Mouse (Mus musculus) midbrain, embryonic 13.5 days (tissue): Measurements from ENCODE around the gene Rfx2. TPM values are rescaled to one million over a fixed set of nuclear protein-coding genes. Genes with fewer than 3 reads are reported as not detected.

Experiments used
- ATAC-seq: fragments of 200-750 bp; cut with Nextera tagmentation; 2 replicates; pipeline ENCODE4 v1.8.0; 2017; ENCODE audit warnings: mild to moderate bottlenecking, moderate TSS enrichment, moderate library complexity
- H3K27ac ChIP-seq: fragments of 300-500 bp; sonication (generic); 2 replicates; pipeline ENCODE4 v1.5.1; 2015; ENCODE audit warnings: inconsistent platforms, mild to moderate bottlenecking, moderate library complexity
- H3K27me3 ChIP-seq: fragments of 300-500 bp; sonication (generic); 2 replicates; pipeline ENCODE4 v1.6.1; 2015; ENCODE audit warnings: mild to moderate bottlenecking, inconsistent platforms
- H3K36me3 ChIP-seq: fragments of 300-500 bp; sonication (generic); 2 replicates; pipeline ENCODE4 v1.6.1; 2015; ENCODE audit warnings: mild to moderate bottlenecking, inconsistent platforms
- H3K4me1 ChIP-seq: fragments of 300-500 bp; sonication (generic); replicated peaks from 2 replicates; pipeline ENCODE4 v1.6.1; 2015; ENCODE audit warnings: inconsistent platforms
- H3K4me2 ChIP-seq: fragments of 300-500 bp; sonication (generic); replicated peaks from 2 replicates; pipeline ENCODE4 v1.6.1; 2015; ENCODE audit warnings: moderate library complexity, mild to moderate bottlenecking, inconsistent platforms
- H3K4me3 ChIP-seq: fragments of 300-500 bp; sonication (generic); replicated peaks from 2 replicates; pipeline ENCODE4 v1.5.1; 2015; ENCODE audit warnings: mild to moderate bottlenecking, inconsistent platforms
- H3K9ac ChIP-seq: fragments of 300-500 bp; sonication (generic); replicated peaks from 2 replicates; pipeline ENCODE4 v1.6.1; 2015; ENCODE audit warnings: mild to moderate bottlenecking, inconsistent platforms
- H3K9me3 ChIP-seq: fragments of 300-500 bp; sonication (generic); 2 replicates; pipeline ENCODE4 v1.6.1; 2016; ENCODE audit warnings: mild to moderate bottlenecking, inconsistent platforms
- WGBS: fragments of 180-500 bp; shearing (Covaris S2); methylation state at CpG from one replicate; pipeline ENCODE4 v1.1.7; 2015; 5-methylcytosine and 5-hydroxymethylcytosine counted together
- polyA plus RNA-seq: library from polyadenylated mRNA; unstranded; fragments of >200 nt; fragmentation: Nextera tagmentation; extraction: Ambion mirVana; gene quantifications from 2 replicates; pipeline ENCODE4 v1.2.1, GENCODE M21; 2015

Gene Rfx2
- polyA plus RNA-seq, 1 experiment from 2014 or later, result 6.3 TPM

DNA sequence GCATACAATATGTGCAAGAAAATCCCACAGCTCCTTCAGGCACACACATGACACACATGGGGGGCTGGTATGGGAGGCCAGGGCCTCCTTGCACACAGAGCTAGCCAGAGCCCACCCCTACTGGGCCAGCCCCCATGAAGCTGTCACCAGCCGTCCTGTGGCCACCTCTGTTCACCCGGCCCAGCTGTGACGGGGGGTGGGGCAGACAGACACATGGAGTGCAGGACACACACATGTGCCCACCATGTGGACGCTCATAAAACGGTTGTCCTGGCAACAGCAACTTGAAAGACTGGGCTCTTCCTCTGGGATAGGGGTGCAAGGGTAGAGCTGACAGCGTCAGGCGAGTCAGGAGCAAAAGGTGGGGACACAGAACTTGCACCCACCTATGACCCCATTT lies 71.6 kb downstream of the Rfx2 start:
- Histone ChIP-seq H3K27ac (no peak overlapping the region), H3K4me1 (peaks cover 36% of the 10 kb centered on the region), H3K9ac (no peak overlapping the region), H3K4me2 (no peak overlapping the region), H3K36me3 (no peaks in the 10 kb centered on the region), H3K27me3 (peaks cover 72% of the 10 kb centered on the region), H3K4me3 (no peak overlapping the region), H3K9me3 (no peaks in the 10 kb centered on the region; the same call in 1 of the 2 replicates)
- WGBS, result 58% methylated on average over 7 of the region's 7 CpGs
- ATAC-seq, result no peak

- Histone ChIP-seq H3K4me3 (no peak overlapping the region; the same call in 1 of the 2 replicates), H3K4me1 (peaks cover 29% of the 10 kb centered on the region), H3K9ac (no peak overlapping the region), H3K36me3 (no peaks in the 10 kb centered on the region), H3K4me2 (peak overlapping the region; percentile 73; the same call in 1 of the 2 replicates), H3K27ac (no peak overlapping the region), H3K9me3 (no peaks in the 10 kb centered on the region; the same call in 1 of the 2 replicates), H3K27me3 (peaks cover 84% of the 10 kb centered on the region)
- WGBS, result 6% methylated on average over 12 of the region's 12 CpGs
- ATAC-seq, result no peak
Observed at GRCm38 (mm10) chr17:56758132-56758531, 72.7 kb downstream of the Rfx2 start.

DNA sequence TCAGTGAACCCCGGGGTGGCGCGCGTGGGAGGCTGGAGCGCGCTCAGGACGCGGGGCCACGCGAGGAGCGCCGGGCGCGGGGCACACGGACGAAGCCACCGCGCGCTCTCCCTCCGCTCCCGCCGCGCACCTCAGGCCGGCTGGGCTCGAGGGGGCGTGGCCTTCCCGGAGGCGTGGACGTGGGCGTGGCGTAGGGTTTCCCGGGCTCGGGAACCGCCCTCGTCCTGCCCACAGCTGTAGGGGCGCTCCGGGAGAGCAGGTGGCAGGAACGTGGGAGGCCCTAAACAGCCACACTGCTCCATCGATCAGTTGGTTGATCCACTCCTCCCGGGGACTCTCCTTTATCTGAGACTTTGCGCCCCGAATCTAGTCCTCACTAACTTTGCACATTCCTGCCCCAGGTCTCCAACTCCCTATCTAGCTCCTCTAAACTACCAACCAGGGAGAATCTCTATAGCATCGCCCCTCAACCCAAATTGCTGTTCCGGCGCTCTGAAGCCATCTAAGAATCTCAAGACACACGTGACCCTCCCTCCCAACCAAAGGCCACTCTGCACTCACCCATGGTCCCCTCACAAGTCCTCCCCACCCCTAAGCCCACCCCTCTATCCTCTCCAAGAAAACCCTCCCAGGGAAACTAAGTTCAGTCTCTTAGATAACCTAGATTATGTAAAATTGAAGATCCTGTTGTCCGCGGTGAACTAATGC lies 73.2 kb downstream of the Rfx2 start, which contains the start of gene Nrtn:
TSS of gene Nrtn (minus strand) at position 115 of the 708 bp plus-strand sequence.
- Histone ChIP-seq H3K27me3 (peaks cover 89% of the 10 kb centered on the region), H3K4me3 (peak within 1 kb of the TSS; percentile 45), H3K36me3 (no peaks in the 10 kb centered on the region), H3K9ac (peak within 1 kb of the TSS; percentile 64), H3K9me3 (no peaks in the 10 kb centered on the region; the same call in 1 of the 2 replicates), H3K4me1 (peaks cover 23% of the 10 kb centered on the region), H3K27ac (no peak within 1 kb of the TSS), H3K4me2 (peak within 1 kb of the TSS; percentile 73)
- ATAC-seq, result peak; percentile 16
- WGBS, result under 1% methylated on average over 47 of the region's 48 CpGs

DNA sequence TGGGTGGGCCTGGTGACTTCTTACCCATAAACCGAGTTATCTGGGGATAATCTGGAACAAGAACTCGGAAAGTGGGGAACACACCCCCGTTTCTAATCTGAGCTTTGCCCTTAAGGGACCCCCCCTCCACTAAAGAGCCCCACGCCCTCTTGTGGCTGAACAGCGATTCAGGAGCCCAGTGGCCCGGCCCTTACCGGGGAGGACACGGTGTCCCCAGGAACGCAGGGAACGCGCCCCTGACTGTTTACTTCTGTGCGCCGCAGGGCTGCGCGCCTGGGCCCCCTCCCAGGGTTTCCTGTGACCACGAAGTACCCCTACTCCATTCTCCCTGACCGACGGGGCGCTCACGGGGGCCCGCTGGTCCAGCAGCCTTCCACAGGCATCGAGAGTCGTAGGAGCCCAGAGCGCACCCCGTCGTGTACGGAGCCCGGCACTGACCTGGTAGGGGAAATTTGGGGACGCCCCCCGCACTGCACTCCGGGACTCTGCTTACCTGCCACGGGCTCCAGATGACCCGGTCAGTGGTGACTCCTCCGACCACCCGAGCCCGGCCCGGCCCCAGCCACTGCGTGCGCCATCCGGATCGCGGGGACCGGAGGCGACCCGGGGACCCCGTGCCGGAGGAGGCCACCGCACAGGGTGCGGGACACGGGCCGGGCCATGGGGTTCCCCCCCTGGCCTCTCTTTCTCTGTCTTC lies 74.0 kb downstream of the Rfx2 start:
- 1% methylated on average over 51 of the region's 51 CpGs for WGBS

DNA sequence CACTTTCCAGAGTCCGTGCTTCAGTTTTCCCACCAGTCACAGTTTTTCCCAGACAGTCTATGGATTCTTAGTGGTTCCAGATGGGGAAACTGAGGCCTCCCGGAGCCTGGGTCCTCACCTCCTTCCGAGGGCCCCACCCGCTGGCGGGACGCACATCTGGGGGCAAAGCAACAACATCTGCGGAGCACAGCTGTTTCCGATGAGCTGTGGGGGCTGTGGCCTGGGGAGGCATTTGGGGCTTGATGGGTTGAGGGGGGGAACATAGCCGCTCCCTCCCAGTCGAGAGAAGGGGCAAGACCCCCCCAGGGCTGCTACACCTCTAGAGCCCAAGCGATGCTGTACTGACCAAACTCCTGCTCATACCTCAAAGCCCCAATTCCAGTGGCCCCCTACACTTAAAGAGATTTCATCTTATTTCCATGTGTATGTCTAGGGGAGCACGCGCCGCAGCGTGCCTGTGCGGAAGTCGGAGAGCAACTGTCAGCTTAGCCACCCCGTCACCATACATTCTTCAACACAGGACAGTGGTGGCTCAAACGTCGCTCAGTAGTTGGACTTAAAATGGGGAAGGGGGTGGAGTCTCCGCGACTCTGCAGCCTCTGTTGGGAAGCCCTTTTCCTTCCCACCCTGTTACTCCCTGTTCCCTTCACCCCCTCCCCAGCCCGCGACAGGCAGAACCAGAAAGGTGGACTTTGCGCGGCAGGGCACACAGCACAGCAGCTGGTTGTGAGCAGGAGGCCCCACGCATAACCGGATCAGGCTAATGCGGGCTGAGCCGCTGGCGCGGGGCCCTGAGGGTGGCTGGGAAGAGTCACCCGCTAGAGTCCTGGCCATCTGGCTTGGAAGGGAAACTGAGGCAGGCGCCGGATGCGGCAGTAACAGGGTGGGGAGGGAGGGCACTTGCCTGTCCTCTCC lies 76.3 kb downstream of the Rfx2 start:
- no peak overlapping the region for H3K4me3 ChIP-seq
- H3K9ac ChIP-seq, result no peak overlapping the region
- peaks cover 14% of the 10 kb centered on the region for H3K4me1 ChIP-seq
- H3K27ac ChIP-seq, result no peak overlapping the region
- 18% methylated on average over 36 of the region's 36 CpGs for WGBS
- no peak for ATAC-seq
- H3K27me3 ChIP-seq, result peaks cover 97% of the 10 kb centered on the region
- no peaks in the 10 kb centered on the region for H3K36me3 ChIP-seq
- H3K4me2 ChIP-seq, result no peak overlapping the region
- H3K9me3 ChIP-seq, result no peaks in the 10 kb centered on the region; the same call in 1 of the 2 replicates

More for the DNA sequence above, 74.0 kb downstream of the Rfx2 start:
- ATAC-seq, result peak; percentile 16
- Histone ChIP-seq H3K4me3 (peak overlapping the region; percentile 45), H3K27ac (no peak overlapping the region), H3K27me3 (peaks cover 96% of the 10 kb centered on the region), H3K9ac (peak overlapping the region; percentile 64), H3K4me2 (peak overlapping the region; percentile 73), H3K4me1 (peaks cover 18% of the 10 kb centered on the region), H3K9me3 (no peaks in the 10 kb centered on the region; the same call in 1 of the 2 replicates), H3K36me3 (no peaks in the 10 kb centered on the region)

- no peak for ATAC-seq
- H3K4me2 ChIP-seq, result no peak overlapping the region
- H3K27me3 ChIP-seq, result peaks cover 91% of the 10 kb centered on the region
- H3K9ac ChIP-seq, result no peak overlapping the region
- peaks cover 14% of the 10 kb centered on the region for H3K4me1 ChIP-seq
- no peaks in the 10 kb centered on the region; the same call in 1 of the 2 replicates for H3K9me3 ChIP-seq
- H3K36me3 ChIP-seq, result no peaks in the 10 kb centered on the region
- WGBS, result 28% methylated on average over 15 of the region's 15 CpGs
- H3K4me3 ChIP-seq, result no peak overlapping the region
- H3K27ac ChIP-seq, result no peak overlapping the region
Observed at GRCm38 (mm10) chr17:56753452-56753851, 77.4 kb downstream of the Rfx2 start.

DNA sequence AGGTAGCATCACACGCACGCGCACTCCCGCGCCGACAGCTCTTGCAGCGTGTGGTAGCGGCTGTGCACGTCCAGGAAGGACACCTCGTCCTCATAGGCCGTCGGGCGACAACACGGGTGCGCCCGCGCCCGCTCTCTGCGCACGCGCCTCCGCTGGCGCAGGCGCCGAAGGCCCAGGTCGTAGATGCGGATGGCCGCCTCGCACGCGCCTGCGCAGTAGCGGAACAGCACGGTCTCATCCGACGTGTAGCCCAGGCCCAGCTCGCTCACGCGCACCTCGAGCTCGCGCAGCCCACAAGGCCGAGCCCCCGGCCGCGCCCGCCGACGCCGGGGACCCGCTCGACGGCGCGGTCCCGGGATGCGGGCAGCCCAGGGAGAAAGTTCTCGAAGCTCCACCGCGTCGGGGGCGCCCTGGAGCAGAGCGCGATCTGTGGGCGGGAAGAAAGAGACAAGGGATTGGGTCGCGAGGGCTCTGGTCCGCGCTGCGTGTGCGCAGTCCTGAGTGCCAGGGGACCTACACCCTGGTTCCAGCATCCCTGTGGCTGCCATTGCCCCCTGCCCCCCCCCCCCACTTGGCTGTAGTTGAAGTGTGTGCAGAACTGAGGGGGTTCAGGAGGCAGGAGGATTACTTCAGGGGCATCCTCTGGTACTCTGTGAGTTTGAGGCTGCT lies 79.3 kb downstream of the Rfx2 start:
- Histone ChIP-seq H3K27me3 (peaks cover 72% of the 10 kb centered on the region), H3K9ac (no peak overlapping the region)

GRCm38 (mm10) chr17:56744173-56744572 lies 86.6 kb downstream of the Rfx2 start:
- Histone ChIP-seq H3K4me2 (no peak overlapping the region), H3K9me3 (no peaks in the 10 kb centered on the region), H3K36me3 (no peaks in the 10 kb centered on the region), H3K4me1 (no peaks in the 10 kb centered on the region), H3K27me3 (peaks cover 3% of the 10 kb centered on the region; the same call in 1 of the 2 replicates), H3K9ac (no peak overlapping the region), H3K27ac (no peak overlapping the region), H3K4me3 (no peak overlapping the region)
- ATAC-seq, result no peak
- WGBS, result 64% methylated on average over 5 of the region's 5 CpGs

More for the DNA sequence above, 79.3 kb downstream of the Rfx2 start:
- H3K4me2 ChIP-seq, result peak overlapping the region; percentile 46
- no peak overlapping the region for H3K27ac ChIP-seq
- H3K4me1 ChIP-seq, result peaks cover under 1% of the 10 kb centered on the region; the same call in 1 of the 2 replicates
- 23% methylated on average over 71 of the region's 71 CpGs for WGBS
- peak overlapping the region; percentile 28 for H3K4me3 ChIP-seq
- no peaks in the 10 kb centered on the region for H3K9me3 ChIP-seq
- H3K36me3 ChIP-seq, result no peaks in the 10 kb centered on the region
- ATAC-seq, result peak; percentile 82

- Histone ChIP-seq H3K36me3 (no peaks in the 10 kb centered on the region), H3K9ac (no peak overlapping the region), H3K27me3 (no peaks in the 10 kb centered on the region), H3K9me3 (no peaks in the 10 kb centered on the region), H3K27ac (no peak overlapping the region), H3K4me1 (no peaks in the 10 kb centered on the region), H3K4me3 (no peak overlapping the region), H3K4me2 (no peak overlapping the region)
- ATAC-seq, result no peak
- 81% methylated on average over 17 of the region's 17 CpGs for WGBS
Observed at GRCm38 (mm10) chr17:56740788-56741160, 90.0 kb downstream of the Rfx2 start.

- no peaks in the 10 kb centered on the region for H3K9me3 ChIP-seq
- H3K27me3 ChIP-seq, result no peaks in the 10 kb centered on the region
- H3K4me3 ChIP-seq, result no peak overlapping the region
- no peak overlapping the region for H3K9ac ChIP-seq
- H3K27ac ChIP-seq, result no peak overlapping the region
- H3K4me1 ChIP-seq, result no peaks in the 10 kb centered on the region
- no peak for ATAC-seq
- H3K4me2 ChIP-seq, result no peak overlapping the region
- no peaks in the 10 kb centered on the region for H3K36me3 ChIP-seq
- 86% methylated on average over 17 of the region's 17 CpGs for WGBS
Observed at GRCm38 (mm10) chr17:56740118-56740787, 90.6 kb downstream of the Rfx2 start.

GRCm38 (mm10) chr17:56738221-56738620 lies 92.6 kb downstream of the Rfx2 start:
- Histone ChIP-seq H3K27me3 (no peaks in the 10 kb centered on the region), H3K9me3 (no peaks in the 10 kb centered on the region), H3K27ac (no peak overlapping the region), H3K9ac (no peak overlapping the region), H3K4me1 (no peaks in the 10 kb centered on the region), H3K4me3 (no peak overlapping the region), H3K36me3 (no peaks in the 10 kb centered on the region), H3K4me2 (no peak overlapping the region)
- ATAC-seq, result no peak
- WGBS, result 83% methylated on average over 10 of the region's 10 CpGs
